Mouse (Mus musculus) layer of hippocampus, adult 9-11 months (tissue): Measurements from ENCODE around the gene Insl3.
A peak's percentile ranks its signal among the peaks of the same experiment; 100 is the strongest.
"Not testable (repeated sequence)": the region's sequence is repeated elsewhere in the genome, so short reads cannot be mapped to it uniquely, and the experiment has no call there.

Experiments used
- DNase-seq: peaks from one replicate; pipeline ENCODE4 v3.0.0; 2022

Insl3 gene

DNA sequence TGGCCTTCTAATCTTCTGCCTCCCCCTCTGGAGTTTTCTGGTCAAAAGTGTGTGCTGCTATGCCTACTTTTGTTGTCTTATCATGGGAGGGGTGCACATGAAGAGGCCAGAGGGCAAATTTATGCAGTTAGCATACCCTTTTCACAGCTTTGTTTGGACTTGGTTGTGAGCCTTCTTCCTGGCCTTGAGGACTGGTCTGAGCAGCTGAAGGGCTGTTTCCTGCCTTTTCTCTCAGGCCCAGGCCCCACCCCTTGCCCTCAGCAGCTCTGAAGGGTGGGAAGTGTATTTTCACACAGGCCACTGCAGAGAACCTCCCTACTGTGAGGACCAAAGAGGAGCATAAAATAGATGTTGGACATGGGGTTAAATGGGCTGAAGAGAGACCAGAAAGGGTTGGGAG is 11.5 kb upstream of the Insl3 start:
- DNase-seq: no peak

DNA sequence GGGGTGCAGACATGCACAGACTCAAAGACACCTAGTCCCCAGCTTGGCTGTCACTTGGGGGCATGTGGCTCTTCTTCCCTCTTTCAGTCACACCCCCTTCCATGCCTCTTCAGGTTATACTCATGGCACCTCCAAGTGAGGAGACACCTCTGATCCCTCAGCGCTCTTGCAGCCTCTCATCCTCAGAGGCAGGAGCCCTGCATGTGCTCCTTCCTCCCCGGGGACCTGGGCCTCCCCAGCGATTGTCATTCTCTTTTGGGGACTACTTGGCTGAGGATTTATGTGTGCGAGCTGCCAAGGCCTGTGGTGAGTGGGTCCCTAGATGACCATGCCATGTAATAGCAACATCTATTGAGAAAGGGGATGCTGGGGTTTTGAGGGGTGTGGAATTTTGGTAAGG is 10.8 kb upstream of the Insl3 start:
- no peak for DNase-seq

DNA sequence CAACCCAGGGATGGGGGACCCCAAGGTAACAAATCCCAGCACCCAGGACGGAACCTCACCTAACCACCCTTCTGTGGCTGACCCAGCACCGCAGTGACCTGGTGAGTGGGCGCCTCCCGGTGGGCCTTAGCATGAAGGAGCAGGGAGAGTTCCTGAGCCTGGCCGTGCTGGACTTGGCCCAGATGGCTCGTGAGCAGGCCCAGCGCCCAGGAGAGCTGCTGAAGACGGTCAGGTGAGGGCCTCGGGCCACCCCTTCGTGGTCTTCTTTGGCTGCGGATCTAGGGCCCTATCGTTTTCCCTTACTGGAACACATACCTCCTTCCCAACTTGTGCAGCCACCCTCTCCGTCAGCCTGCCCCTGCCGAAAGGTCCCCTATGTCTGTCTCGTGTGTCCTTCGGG is 9.9 kb upstream of the Insl3 start:
- no peak for DNase-seq

DNA sequence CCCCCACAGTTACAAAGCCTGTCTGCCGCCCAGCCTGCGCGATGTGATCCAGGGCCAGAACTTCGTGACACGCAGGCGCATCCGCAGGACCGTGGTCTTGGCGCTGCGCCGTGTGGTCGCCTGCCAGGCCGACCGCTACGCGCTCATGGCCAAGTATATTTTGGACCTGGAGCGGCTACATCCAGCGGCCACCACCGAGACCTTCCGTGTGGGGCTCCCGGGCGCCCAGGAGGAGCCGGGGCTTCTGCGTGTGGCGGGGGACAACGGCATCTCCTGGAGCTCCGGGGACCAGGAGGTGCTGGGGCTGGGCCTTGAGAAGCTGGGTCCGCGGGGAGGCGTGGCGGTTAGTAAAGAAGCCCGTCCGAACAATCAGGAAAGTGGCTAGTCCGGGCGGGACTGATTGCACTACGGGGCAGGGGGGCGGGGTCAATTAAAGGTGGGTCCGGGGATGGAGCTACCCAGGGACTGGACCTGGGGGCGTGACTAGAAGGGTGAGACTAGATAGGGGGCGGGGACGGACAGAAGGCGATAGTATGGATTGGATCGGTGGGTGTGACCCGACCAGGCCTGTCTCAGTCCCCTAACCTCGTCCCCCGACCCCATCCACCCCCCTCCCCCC is 9.4 kb upstream of the Insl3 start:
- DNase-seq: no peak

DNA sequence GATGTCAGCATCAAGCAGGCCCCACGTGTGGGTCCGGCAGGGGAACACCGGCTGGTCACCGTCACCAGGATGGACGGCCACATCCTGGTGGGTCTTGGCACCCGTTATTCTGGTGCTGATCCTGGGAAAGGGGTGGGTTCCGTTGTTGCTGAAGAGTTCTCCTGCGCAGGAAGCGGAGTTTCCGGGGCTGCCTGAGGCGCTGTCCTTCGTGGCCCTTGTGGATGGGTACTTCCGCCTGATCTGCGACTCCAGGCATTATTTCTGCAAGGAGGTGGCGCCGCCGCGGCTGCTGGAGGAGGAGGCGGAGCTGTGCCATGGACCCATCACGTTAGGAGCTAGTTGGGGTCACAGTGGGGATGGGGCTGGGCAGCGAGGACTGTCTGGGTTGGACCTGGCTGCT is 8.5 kb upstream of the Insl3 start:
- DNase-seq: no peak

DNA sequence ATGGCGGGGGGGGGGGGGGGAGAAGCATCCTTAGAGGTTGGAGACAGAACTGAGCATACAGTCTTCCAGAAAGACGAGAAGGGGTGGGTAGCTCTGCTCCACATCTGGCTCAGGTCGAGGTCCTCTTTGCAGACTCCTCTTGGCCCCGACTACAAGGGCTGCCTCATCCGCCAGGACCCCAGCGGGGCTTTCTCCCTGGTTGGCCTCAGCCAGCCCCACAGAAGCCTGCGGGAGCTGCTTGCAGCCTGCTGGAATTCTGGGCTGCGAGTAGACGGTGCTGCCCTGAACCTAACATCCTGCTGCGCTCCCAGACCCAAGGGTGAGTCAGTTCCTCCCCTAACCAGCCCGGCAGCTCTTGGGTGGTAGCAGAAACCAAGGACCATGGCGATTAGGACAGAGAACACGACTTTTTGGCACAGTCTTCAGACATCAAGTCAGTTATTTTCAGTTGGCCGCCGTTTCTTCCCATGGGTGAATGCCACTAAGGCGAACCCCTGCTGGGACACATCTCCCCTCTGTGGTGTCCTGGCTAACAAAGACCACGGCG is 7.6 kb upstream of the Insl3 start:
- DNase-seq: no peak

DNA sequence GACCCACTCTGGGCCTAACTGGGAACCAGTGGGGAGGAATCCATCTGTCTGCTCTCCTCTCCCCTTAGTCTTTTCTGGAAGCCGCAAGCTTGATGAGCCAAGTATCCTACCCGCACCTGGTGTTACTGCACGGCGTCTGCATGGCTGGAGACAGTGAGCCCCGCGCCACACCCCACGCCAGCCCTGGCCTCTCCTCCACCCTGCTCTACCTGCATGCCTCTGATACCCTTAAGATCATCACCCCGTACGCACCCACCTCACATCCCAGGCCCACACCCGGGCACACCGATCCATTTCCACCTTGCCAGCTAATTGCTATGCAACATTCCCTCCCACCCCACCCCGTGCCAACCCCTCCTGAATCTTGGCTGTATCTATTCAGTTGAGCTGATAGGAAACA is 6.2 kb upstream of the Insl3 start:
- no peak for DNase-seq

DNA sequence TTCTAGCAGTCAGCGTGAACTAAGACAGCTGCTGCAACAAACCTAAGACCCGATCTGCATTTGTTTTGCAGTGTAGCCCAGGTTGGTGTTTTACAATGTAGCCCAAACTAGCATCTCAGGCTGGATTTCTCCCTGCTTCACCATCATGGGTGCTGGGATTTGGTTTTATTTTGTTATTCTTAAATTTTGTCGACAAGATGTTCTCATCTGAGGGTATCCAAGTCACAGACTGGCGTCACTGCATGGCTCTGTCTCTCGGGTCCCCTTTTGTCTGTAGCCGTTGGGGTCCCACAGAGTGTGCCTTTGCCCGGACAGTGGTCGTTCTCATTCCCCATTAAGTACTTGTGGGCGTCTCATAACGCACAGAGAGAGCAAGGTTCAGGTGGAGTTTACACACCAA is 4.3 kb upstream of the Insl3 start:
- no peak for DNase-seq

DNA sequence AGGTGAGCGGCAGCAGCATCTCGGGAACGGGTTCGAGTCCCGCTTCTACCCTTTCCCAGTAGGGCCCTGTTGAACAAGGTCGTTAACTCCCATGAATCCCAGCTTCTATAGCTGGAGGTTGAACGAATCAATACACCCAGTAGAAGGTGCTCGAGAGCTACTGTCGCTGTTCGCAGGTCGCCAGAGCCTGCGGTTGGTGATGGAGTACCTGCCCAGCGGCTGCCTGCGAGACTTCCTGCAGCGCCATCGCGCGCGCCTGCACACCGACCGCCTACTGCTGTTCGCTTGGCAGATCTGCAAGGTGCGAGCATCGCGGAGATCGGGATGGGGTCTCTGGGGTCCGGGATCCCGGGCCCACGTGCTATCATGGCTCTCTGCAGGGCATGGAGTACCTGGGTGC is 3.4 kb upstream of the Insl3 start:
- DNase-seq: no peak

DNA sequence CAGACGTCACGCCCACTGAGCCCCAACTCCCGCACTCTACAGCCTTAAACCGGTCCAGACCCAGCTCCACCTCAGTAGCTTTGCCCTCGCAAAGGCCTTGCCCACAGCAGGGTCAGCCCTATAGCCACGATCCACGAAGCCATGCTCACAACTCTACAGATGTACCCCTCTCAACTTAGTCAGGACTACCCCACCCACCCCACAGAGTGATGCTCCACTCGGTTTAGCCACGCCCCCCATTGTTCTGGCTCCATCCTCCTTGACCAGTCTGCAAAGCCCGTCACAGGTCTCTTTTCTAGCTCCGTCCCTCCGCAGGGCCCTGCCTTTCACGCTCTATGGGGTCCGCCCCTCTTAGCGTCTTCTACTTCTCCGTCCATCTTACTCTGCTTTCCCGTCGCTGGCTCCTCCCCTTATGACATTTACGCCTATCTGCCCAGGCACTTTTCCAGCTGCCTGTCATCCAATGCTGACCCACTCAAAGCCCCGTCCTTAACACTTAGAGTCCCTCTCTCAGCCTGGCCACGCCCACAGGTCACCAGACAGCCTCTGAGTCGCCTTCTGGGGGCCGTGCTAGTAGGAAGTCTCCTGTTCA is 2.8 kb upstream of the Insl3 start:
- no peak for DNase-seq

DNA sequence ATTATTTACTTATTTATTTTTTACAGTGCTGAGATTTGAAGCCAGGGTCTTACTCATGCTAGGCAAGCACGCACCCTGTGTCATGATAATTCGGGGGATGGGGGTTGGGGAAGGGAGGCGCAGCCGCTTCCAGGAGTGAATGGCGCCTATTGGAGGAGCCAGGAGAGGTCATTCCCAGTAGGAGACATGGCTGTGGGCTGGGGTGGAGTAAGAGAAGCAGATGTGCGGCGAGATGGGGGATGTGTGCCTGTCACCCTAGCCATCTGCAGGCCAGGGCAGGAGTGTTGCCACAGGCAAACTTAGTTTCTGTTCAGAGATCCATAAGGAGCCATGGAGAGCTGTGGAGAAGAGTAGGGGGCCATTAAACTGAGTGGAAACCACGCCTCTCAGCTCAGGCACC is 1.4 kb upstream of the Insl3 start:
- DNase-seq: no peak

DNA sequence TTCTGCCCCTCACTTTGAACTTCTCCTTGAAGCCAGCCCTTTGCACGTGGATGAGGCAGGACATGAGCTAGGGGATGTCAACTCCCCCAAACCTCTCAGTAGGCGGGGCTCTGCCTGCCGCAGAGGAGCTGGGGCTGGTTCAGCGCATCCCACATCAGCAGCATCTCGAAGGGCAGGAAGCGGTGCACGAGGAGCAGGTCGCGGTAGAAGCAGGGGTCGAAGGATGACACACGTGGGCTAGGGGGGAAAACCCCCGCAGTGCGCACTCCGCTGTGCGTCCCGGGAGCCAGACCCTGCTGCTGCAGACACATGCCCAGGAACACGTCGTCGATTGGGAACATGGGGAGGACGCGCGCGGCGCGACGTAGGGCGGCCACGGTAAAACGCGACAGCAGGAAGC is 3.5 kb downstream of the Insl3 start:
- DNase-seq: no peak

DNA sequence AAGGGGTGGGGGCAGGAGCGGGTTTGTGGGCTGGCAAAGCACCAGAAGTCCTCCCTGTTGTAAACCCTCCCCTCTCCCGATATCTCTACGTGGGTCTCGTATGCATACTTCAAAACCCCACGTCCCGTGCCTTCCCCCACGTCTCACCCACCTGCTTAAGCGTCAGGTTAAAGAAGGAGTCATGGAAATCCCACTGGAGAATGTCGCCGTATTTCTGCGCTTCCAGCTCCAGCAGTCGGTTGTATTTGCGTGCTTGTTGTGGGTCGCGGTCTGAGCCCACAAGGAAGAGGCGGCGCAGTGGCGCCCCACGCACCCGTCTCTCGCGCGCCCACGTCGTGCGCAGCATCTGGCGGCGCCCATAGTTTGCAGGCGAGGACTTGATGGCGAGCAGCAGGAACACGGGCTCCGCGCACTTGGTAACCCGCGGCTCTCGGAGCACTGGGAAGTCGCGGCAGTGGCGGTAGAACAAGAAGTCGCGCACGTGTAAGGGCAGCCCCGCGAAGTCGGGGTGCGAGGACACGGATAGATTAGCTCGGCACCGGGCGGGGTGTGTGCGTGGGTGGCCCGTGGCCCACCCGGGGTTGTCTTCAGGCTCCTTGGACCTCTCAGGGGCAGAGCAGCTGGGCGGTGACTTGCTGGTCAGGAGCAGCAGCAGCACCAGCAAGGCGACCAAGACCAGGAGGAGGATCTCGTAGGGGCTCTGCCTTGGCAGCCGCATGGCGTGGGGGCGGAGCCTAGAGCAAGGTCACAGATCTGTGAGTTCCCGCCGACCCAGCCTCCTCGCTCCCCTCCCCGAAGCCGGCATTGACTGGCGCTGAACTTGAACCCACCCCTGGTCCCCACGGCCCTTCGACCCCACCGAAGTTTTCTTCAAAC is 4.4 kb downstream of the Insl3 start:
- DNase-seq: no peak

DNA sequence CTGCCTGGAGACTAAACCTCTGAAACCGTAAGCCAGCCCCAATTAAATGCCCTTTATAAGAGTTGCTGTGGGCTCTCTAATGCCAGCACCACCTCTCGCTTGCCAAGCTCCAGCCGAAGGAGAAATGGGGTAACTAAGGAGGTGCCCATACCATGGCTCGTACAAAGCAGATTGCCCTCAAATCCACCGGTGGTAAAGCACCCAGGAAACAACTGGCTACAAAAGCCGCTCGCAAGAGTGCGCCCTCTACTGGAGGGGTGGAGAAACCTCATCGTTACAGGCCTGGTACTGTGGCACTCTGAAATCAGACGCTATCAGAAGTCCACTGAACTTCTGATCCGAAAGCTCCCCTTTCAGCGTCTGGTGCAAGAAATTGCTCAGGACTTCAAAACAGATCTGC is 6.4 kb downstream of the Insl3 start:
- DNase-seq: not testable (repeated sequence)

DNA sequence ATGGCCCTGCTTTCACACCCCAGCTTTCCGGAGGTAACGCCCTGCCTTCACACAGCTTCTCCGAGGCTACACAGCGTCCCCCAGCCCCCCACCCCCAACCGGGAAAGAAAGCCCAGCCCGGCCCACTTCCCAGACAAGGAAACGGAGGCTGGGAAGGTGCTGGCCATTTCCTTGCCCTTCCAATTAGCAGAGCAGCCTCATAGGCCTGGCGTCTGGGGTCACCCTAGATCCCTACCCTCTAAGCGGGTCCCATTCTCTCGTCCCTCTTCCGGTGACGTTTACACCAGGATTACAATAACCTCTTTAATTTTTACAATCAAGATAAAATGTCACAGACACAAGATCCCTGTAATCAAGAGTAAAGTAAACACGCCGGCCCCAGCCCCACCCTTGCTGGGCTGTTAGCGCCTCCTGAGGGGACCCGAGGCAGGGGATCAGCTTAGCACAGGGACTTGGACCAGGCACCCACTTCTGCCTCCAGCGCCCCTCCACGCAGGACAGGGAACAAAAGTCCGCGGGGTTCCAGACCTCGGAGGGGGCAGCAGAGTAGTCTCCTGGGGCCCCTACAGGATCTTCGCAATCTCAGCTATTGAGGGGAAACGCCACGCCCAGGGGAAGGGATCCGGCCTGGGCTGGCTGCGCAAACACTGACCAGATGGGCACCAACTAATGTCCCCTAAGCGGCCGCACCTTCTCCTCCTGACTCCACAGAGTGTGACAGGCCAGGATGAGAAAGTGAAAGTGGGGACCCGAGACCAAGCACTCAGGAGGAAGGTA is 11.7 kb downstream of the Insl3 start:
- no peak for DNase-seq

DNA sequence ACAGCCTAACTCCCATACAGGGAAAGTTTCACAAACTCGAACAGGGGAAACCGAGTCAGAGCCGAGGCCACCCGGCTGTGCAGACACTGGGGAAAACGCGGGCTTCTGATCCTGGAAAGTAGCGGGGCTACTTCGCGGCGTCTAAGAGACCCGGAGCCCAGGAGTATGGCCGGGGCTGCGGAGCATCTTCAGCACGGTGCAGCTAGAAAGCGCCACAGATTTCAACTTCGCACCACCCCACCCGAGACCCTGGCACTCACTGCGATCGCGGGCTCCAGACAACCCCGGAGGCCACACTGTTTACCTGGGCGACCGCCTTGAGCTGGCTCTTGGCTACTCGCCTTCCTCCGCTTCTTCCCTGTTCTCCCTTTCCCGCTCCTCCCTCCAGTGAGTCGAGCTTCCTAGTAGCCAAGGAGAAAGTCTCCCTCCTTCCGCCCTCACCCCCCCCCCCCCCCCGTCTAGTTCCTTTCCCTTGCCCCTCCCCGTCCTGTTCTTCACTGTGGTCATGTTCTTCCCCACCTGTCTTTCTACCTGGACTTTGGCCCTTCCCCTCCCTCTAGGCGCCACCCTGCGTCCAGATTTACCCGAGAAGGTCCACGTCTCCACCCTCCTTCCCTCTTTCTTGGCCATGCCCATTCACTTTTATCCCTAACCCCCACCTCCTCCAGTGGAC is 12.5 kb downstream of the Insl3 start, which contains the start of gene B3gnt3:
Gene B3gnt3 (minus strand): TSS at position 376 of the 673 bp plus-strand sequence.
- no peak for DNase-seq

DNA sequence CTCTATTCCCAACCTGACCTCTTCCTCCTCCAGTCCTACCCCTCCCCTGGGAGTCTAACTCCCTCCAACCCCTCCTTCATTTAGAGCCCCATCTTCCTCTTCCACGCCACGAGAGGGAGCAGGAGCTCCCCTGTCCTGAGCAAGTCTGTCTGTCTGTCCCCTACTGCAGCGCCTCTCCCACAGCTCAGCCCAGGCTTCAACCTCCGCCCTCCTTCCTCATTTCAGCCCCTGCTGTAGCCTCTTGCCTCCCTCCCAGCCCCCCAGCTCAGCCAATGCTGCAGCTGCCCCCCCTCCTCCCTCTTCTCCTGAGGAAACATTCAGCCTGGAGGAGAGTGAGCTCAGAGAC is 13.0 kb downstream of the Insl3 start:
- DNase-seq: no peak

DNA sequence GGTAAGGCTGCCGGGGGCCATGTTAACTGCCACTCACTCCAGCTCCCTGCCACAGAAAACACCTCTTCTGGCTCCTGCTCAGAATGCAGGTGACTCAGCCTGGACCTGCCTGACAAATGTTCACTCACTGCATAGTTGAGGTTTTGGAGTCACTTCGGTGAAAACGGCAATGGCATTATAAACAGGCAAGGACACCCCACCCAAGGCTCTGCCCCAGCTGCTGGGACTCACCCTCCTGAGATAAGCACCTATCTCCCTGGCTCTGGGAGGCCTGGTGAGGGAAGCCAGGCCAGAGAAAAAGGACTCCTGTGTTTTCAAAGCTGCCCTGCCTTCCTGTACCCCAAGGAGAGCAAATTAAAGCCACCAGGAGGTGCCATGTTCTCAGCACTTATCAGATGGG is 13.9 kb downstream of the Insl3 start:
- no peak for DNase-seq

DNA sequence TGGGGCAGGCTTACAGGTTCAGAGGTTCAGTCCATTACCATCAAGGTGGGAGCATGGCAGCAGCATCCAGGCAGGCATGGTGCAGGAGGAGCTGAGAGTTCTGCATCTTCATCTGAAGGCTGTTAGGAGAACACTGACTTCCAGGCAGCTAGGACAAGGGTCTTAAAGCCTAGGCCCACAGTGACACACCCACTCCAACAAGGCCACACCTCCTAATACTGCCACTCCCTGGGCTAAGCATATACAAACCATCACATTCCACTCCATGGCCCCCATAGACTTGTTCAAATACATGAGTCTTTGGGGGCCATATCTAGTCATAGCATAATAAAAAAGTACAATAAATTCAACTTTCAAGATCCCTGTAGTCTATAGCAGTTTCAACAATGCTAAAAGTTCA is 14.4 kb downstream of the Insl3 start:
- DNase-seq: not testable (repeated sequence)

DNA sequence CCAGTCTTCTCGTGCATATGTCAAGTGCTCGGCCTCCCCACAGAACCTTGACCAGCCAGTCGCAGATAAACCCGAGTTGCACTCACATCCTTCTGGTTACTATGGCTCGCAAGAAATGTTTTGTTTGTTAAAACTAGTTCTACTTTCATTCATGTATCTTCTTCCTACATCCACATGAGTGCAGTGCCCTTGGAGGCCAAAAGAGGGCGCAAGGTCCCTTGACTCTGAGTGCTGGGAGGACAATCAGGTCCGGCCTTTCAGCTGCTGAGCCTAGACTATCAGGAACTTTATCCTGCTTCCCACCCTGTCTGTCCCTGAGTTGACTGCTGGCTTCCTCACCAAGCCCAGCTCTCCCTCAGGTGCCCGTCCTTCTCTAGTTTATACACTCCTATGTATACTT is 18.9 kb downstream of the Insl3 start:
- DNase-seq: no peak

DNA sequence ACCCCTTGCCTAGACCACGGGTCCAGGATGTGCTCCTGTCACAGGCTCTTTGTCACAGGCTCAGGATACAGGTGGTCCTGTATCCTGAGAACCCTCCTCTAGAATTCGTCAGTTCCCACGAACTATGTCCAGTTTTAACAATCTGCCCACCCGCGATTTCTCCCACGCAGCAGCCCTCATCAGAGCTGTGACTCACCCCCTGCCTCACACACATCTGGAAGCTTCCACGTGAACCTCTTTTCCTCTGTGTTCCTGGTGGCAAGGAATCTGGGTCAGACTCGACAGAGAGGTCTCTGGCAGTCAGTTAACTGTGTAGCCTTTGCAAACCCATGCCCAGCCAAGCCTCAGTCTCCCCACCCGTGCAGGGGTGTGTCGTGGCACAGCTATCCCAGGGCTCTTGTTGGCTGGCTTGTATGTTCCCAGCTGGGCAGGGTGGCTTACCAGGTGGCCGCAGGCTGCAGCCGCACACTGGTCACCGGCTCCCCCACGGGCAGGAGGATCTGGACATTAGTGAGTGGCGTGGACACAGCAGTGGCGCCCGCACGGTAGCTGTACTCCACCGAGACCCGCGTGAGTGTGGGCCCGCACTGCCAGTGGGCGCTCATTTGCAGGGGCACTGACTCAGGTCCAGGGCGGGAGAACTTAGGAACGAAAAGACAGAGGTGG is 20.3 kb downstream of the Insl3 start:
- no peak for DNase-seq

DNA sequence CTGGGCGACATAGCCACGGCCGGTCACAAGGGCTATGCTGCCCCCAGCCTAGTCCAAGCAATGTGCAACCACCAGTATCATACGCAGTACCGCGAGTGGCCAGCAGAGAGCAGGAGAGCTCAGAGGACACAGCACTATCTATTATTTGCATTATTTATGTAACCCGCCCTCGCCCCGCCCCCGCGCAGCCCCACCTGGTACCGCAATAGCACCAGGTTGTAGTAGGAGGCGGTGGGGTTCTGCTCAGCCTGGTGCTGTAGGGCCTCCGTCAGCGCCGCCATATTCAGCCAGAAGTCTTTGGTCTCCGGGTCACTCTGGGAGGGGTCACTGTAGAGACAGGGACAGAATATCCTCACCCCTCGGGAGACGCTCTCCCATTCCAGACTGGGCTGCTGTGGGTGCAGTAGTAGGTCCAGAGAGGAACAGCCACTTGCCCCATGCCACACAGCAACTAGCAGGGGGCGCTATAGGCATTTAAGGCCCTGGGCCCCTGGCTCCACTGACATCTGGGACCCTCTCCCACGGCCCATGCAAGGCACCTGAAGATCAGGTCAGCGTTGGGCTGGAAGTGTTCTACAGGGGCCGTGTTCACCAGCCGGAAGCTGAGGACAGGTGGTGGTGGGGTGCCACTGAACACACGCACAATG is 20.9 kb downstream of the Insl3 start:
- DNase-seq: peak; percentile 82
